Mouse (Mus musculus) c-Kit-positive CD71-positive TER-119-positive erythroid progenitor cells, embryonic 14.5 days (primary cell): ENCODE measurements around the gene Lce1b.
"Not testable (repeated sequence)": the region's sequence is repeated elsewhere in the genome, so short reads cannot be mapped to it uniquely, and the experiment has no call there.

Experiments
- DNase-seq: peaks from one replicate; pipeline ENCODE4 v3.0.0-alpha.2; 2013; ENCODE audit warnings: low spot score

The Lce1b gene

GRCm38 (mm10) chr3:92656826-92657225 is at the start of gene Lce1b:
Gene Lce1b (minus strand): TSS chr3:92656926.
- no peak for DNase-seq

- DNase-seq: no peak
Measured at GRCm38 (mm10) chr3:92694613-92695012, 37.9 kb upstream of the Lce1b start.

GRCm38 (mm10) chr3:92691688-92692087 is 35.0 kb upstream of the Lce1b start:
- no peak for DNase-seq

- not testable (repeated sequence) for DNase-seq
Measured at GRCm38 (mm10) chr3:92689154-92689553, 32.4 kb upstream of the Lce1b start.

- DNase-seq: no peak
Measured at GRCm38 (mm10) chr3:92687110-92687509, 30.4 kb upstream of the Lce1b start, which contains the start of gene Lce1d. Gene Lce1d (minus strand): TSS chr3:92687210.

- DNase-seq: no peak
Measured at GRCm38 (mm10) chr3:92678947-92679346, 22.2 kb upstream of the Lce1b start, which contains the start of gene Lce1c. Gene Lce1c (plus strand): TSS chr3:92679247.

GRCm38 (mm10) chr3:92670215-92670614 is 13.5 kb upstream of the Lce1b start, which contains the start of gene Lce1a2:
Gene Lce1a2 (minus strand): TSS chr3:92670315.
- no peak for DNase-seq

GRCm38 (mm10) chr3:92648207-92648606 is 8.5 kb downstream of the Lce1b start, which contains the start of gene Lce1a1:
Gene Lce1a1 (minus strand): TSS chr3:92648307.
- DNase-seq: no peak

- DNase-seq: no peak
Measured at GRCm38 (mm10) chr3:92639854-92640253, 16.9 kb downstream of the Lce1b start.

GRCm38 (mm10) chr3:92638653-92638991 is 18.1 kb downstream of the Lce1b start:
- no peak for DNase-seq

- no peak for DNase-seq
Measured at GRCm38 (mm10) chr3:92637745-92638652, 18.7 kb downstream of the Lce1b start.

GRCm38 (mm10) chr3:92621560-92621959 is 35.2 kb downstream of the Lce1b start, which contains the start of gene Lce6a:
Gene Lce6a (minus strand): TSS chr3:92621660.
- no peak for DNase-seq

GRCm38 (mm10) chr3:92609804-92610203 is 46.9 kb downstream of the Lce1b start:
- DNase-seq: no peak

- no peak for DNase-seq
Measured at GRCm38 (mm10) chr3:92607392-92607791, 49.3 kb downstream of the Lce1b start, which contains the start of gene 2210017I01Rik. Gene 2210017I01Rik (minus strand): TSS chr3:92607492.
